8 mouse cellular contexts compared by ENCODE assay signal in the genomic region with DNA sequence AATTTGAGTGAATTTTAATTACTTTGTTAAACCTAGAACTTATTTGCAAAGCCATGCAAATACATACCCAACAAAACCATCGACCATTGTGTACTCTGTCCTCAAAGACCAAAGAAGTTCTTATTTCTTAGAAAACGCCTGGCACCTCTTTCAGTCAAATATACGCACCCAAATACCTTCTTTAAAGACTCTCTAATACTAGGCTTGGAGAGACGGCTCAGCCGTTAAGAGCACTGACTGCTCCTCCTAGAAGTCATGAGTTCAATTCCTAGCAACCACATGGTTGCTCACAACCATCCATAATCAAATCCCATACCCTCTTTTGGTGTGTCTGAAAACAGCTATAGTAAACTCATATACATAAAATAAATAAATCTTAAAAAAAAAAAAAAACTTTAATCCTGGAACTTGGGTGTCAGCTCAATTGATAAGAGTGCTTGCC. TPM values are rescaled to one million over a fixed set of nuclear protein-coding genes. Genes with fewer than 3 reads are reported as not detected.
DNase-seq lines count a peak whose midpoint lies in the region; ATAC-seq and TF ChIP-seq lines count a peak whose summit lies in the region.

No protein-coding gene starts in this region.

- no peaks in the 10 kb centered on the region for H3K27me3 ChIP-seq in lung, embryonic 15.5 days
- H3K27me3 ChIP-seq in intestine, postnatal 0 days (replicated peaks; ENCODE audit: control insufficient read depth, insufficient read depth, low read length): no peaks in the 10 kb centered on the region
- no peaks in the 10 kb centered on the region for H3K27me3 ChIP-seq in neural tube, embryonic 14.5 days (ENCODE audit: control insufficient read depth, insufficient read depth, low read length)

- H3K4me1 ChIP-seq in lung, embryonic 15.5 days: peaks cover 13% of the 10 kb centered on the region
- no peaks in the 10 kb centered on the region for H3K4me1 ChIP-seq in embryonic fibroblast, embryonic 13.5 days (ENCODE audit: control insufficient read depth, insufficient read depth, low read length)
- H3K4me1 ChIP-seq in intestine, postnatal 0 days (replicated peaks; ENCODE audit: control insufficient read depth, insufficient read depth, low read length): peaks cover 8% of the 10 kb centered on the region
- peaks cover 16% of the 10 kb centered on the region for H3K4me1 ChIP-seq in neural tube, embryonic 14.5 days (ENCODE audit: control insufficient read depth, insufficient read depth, low read length)

- no peak for TF ChIP-seq POLR2A in embryonic fibroblast, embryonic 13.5 days (IDR thresholded peaks at IDR 0.05; ENCODE audit: low read depth, low read length)

- H3K4me2 ChIP-seq in lung, embryonic 15.5 days: peak overlapping the region; percentile 63
- H3K4me2 ChIP-seq in intestine, postnatal 0 days (replicated peaks; ENCODE audit: low read depth): peak overlapping the region; percentile 69
- H3K4me2 ChIP-seq in neural tube, embryonic 14.5 days (ENCODE audit: low read depth, low read length): peak overlapping the region; percentile 44

- 0 out of 2 replicates have a peak, but pooled peaks have one; percentile 29 for ATAC-seq in lung, embryonic 15.5 days (ENCODE audit: borderline replicate concordance, extremely low read depth, low FRiP score, low TSS enrichment)
- ATAC-seq in intestine, postnatal 0 days: peak; percentile 7; the same call in 1 of the 2 replicates
- ATAC-seq in neural tube, embryonic 14.5 days (ENCODE audit: low read depth): peak; percentile 12

- no peak overlapping the region for H3K9ac ChIP-seq in lung, embryonic 15.5 days
- no peak overlapping the region for H3K9ac ChIP-seq in intestine, postnatal 0 days (ENCODE audit: low read depth, low read length)
- H3K9ac ChIP-seq in neural tube, embryonic 14.5 days (replicated peaks; ENCODE audit: low read depth, low read length): no peak overlapping the region

- DNase-seq in lung, postnatal 14 days: no peak
- DNase-seq in yolk sac, embryonic 10.5 days (ENCODE audit: low spot score): no peak
- DNase-seq in layer of hippocampus, postnatal 25 days (ENCODE audit: extremely low spot score in 1 of 2, low spot score in 1 of 2): no peak
- no peak for DNase-seq in right cerebral cortex, adult 18-20 months

- WGBS in lung, embryonic 15.5 days: 37% methylated on average over 5 of the region's 5 CpGs
- WGBS in intestine, postnatal 0 days: 43% methylated on average over 5 of the region's 5 CpGs
- 45% methylated on average over 5 of the region's 5 CpGs for WGBS in neural tube, embryonic 14.5 days

- no peaks in the 10 kb centered on the region for H3K36me3 ChIP-seq in lung, embryonic 15.5 days
- no peaks in the 10 kb centered on the region for H3K36me3 ChIP-seq in intestine, postnatal 0 days (ENCODE audit: control insufficient read depth, insufficient read depth)
- no peaks in the 10 kb centered on the region for H3K36me3 ChIP-seq in neural tube, embryonic 14.5 days (ENCODE audit: control insufficient read depth, insufficient read depth, low read length)

- H3K27ac ChIP-seq in lung, embryonic 15.5 days: no peak overlapping the region
- H3K27ac ChIP-seq in embryonic fibroblast, embryonic 13.5 days (ENCODE audit: insufficient read depth, low read length): no peak overlapping the region
- peak overlapping the region; percentile 87; the same call in 1 of the 2 replicates for H3K27ac ChIP-seq in intestine, postnatal 0 days (ENCODE audit: low read depth, low read length)
- H3K27ac ChIP-seq in neural tube, embryonic 14.5 days (ENCODE audit: low read depth, low read length): no peak overlapping the region

- no peaks in the 10 kb centered on the region for H3K9me3 ChIP-seq in lung, embryonic 15.5 days
- H3K9me3 ChIP-seq in intestine, postnatal 0 days (ENCODE audit: control insufficient read depth): no peaks in the 10 kb centered on the region
- no peaks in the 10 kb centered on the region for H3K9me3 ChIP-seq in neural tube, embryonic 14.5 days (ENCODE audit: control insufficient read depth, low read length)

- H3K4me3 ChIP-seq in lung, embryonic 15.5 days: peak overlapping the region; percentile 92
- peak overlapping the region; percentile 7; the same call in 1 of the 2 replicates for H3K4me3 ChIP-seq in embryonic fibroblast, embryonic 13.5 days (ENCODE audit: insufficient read depth, low read length)
- H3K4me3 ChIP-seq in intestine, postnatal 0 days (ENCODE audit: low read depth, low read length): peak overlapping the region; percentile 98
- H3K4me3 ChIP-seq in neural tube, embryonic 14.5 days (ENCODE audit: low read depth, low read length): peak overlapping the region; percentile 97

- no peak for TF ChIP-seq CTCF in embryonic fibroblast, embryonic 13.5 days (IDR thresholded peaks at IDR 0.05; ENCODE audit: borderline replicate concordance, insufficient read depth, low read length)
- no peak for TF ChIP-seq CTCF in intestine, postnatal 0 days (IDR thresholded peaks at IDR 0.05; ENCODE audit: low read depth)

RNA-seq across cellular contexts. Expression of a gene that starts 0.4 kb away (rescaled TPM):
- polyA plus RNA-seq in lung, embryonic 15.5 days (2015; fragmentation: Nextera tagmentation; extraction: Ambion mirVana): 27.2 and 27.3 TPM in 2 replicates
- polyA plus RNA-seq in embryonic fibroblast, embryonic 13.5 days (2011; ENCODE audit: insufficient read length, low read depth, missing spikeins): 45.8 and 50.8 TPM in 2 replicates
- polyA plus RNA-seq in intestine, postnatal 0 days (2015; fragmentation: Nextera tagmentation; extraction: Ambion mirVana): 15.6 and 17.2 TPM in 2 replicates
- polyA plus RNA-seq in neural tube, embryonic 14.5 days (2014; fragmentation: Nextera tagmentation; extraction: Ambion mirVana): 63.7 and 64.5 TPM in 2 replicates
- total RNA-seq in layer of hippocampus, postnatal 25 days (2021): 10 to 100 TPM; 55.5 to 56.2 TPM

Comparison
In these comparisons a context has a peak if more than half of its experiments do, and no peak if none do; other contexts are left out.
1. H3K4me3 ChIP-seq: peak in every context shown above with its lines; median percentile 98 in intestine, postnatal 0 days; 97 in neural tube, embryonic 14.5 days; 92 in lung, embryonic 15.5 days; 7 in embryonic fibroblast, embryonic 13.5 days.